In the genomic region with DNA sequence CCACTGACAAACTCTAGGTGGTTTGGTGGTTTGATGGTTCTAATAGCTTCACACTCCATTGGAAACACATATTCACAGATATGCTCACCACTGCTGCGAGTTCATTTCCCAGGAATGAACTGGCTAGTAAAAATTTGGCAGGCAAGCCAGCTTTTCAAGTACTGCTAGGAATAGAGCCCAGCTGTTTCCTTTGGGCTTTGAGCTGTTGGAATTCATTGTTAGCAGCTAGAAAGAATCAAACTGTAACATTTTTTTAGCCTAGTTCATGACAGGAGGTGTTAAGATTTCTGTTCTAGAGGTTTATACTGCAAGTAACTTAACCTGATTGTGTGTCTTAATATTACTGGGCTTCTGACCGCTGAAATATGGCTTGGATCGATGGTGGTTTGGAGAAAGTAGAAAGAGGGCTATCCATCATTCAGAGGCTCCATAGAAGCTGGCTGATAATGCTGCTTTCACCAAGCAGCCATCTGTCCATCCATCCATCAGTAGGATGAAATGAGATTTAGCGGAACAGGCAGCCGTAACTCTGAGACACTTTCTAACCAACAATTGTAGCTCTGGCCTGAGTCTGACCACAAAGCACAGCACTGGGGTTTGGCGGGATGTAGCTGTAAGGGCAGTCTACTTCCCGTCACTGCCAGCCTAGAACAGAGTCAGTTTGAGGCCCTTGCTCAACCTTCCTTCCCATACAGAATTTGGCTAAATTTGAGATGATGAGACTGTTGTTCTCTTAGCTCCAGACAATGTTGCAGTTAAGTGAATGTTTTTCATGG, we compare ENCODE assay signal across 10 mouse cellular contexts. TPM values are rescaled to one million over a fixed set of nuclear protein-coding genes. Genes with fewer than 3 reads are reported as not detected.
DNase-seq lines count a peak whose midpoint lies in the region; ATAC-seq and TF ChIP-seq lines count a peak whose summit lies in the region.
"Had no signal": no experiment of that assay in that cellular context is flagged by ENCODE, and none has a peak within 500 bp of the region (broad histone marks: within the 10 kb centered on the region; RNA-seq: fewer than 3 reads in every experiment).

No protein-coding gene starts in this region.

- no peaks in the 10 kb centered on the region for H3K9me3 ChIP-seq in midbrain, postnatal 0 days (ENCODE audit: low read length)
- H3K9me3 ChIP-seq in midbrain, embryonic 15.5 days, result no peaks in the 10 kb centered on the region

- no peak overlapping the region for H3K9ac ChIP-seq in midbrain, postnatal 0 days (replicated peaks; ENCODE audit: low read length, poor library complexity, severe bottlenecking)
- H3K9ac ChIP-seq in midbrain, embryonic 15.5 days, result no peak overlapping the region

- no peak overlapping the region for H3K4me2 ChIP-seq in midbrain, postnatal 0 days (ENCODE audit: low read depth, low read length, poor library complexity, severe bottlenecking)
- no peak overlapping the region for H3K4me2 ChIP-seq in midbrain, embryonic 15.5 days

- 72% methylated on average over 7 of the region's 7 CpGs for WGBS in midbrain, postnatal 0 days
- WGBS in midbrain, embryonic 15.5 days, result 70% methylated on average over 7 of the region's 7 CpGs

- no peaks in the 10 kb centered on the region for H3K4me1 ChIP-seq in midbrain, postnatal 0 days (ENCODE audit: insufficient read depth, low read length)
- no peaks in the 10 kb centered on the region for H3K4me1 ChIP-seq in midbrain, embryonic 15.5 days

- H3K36me3 ChIP-seq in midbrain, postnatal 0 days (ENCODE audit: insufficient read depth, low read length), result no peaks in the 10 kb centered on the region
- no peaks in the 10 kb centered on the region for H3K36me3 ChIP-seq in midbrain, embryonic 15.5 days (replicated peaks)

- no peaks in the 10 kb centered on the region for H3K27me3 ChIP-seq in midbrain, postnatal 0 days (ENCODE audit: insufficient read depth, low read length)
- H3K27me3 ChIP-seq in midbrain, embryonic 15.5 days (replicated peaks), result no peaks in the 10 kb centered on the region

- H3K4me3 ChIP-seq in midbrain, postnatal 0 days (ENCODE audit: low read depth, low read length), result no peak overlapping the region
- no peak overlapping the region for H3K4me3 ChIP-seq in midbrain, embryonic 15.5 days

- peak; percentile 11 to 13 for DNase-seq in cerebellum, postnatal 10 days
- DNase-seq in cerebellum, postnatal 36 days, result no peak
- peak; percentile 21 for DNase-seq in midbrain, postnatal 0 days (ENCODE audit: low spot score)
- DNase-seq in heart, postnatal 4 days, result peak; percentile 48
- DNase-seq in skeletal muscle tissue, adult 2 months (ENCODE audit: low read depth, low spot score), result peak; percentile 25
- DNase-seq in spleen, postnatal 14 days (ENCODE audit: low spot score in 2 of 2), result no peak
- no peak for DNase-seq in urinary bladder, adult 2 months (ENCODE audit: low spot score)
- DNase-seq: cerebellum, postnatal 25 days; kidney, adult 9 months had no signal

- TF ChIP-seq CTCF in midbrain, postnatal 0 days (IDR thresholded peaks at IDR 0.05), result no peak

- H3K27ac ChIP-seq in midbrain, postnatal 0 days (ENCODE audit: low read depth, low read length), result no peak overlapping the region
- no peak overlapping the region for H3K27ac ChIP-seq in midbrain, embryonic 15.5 days

- ATAC-seq in midbrain, postnatal 0 days (ENCODE audit: low FRiP score), result no peak
- no peak for ATAC-seq in midbrain, embryonic 15.5 days (replicated peaks)

RNA-seq across cellular contexts. Expression of gene R3hcc1l, which starts 21.0 kb away (rescaled TPM):
- 7.7 and 12.9 TPM in 2 replicates for total RNA-seq in midbrain, postnatal 0 days (2014; rRNA removed)
- 9.8 and 9.9 TPM in 2 replicates for polyA plus RNA-seq in midbrain, postnatal 0 days (2015; fragmentation: Nextera tagmentation; extraction: Ambion mirVana)
- polyA plus RNA-seq in midbrain, embryonic 15.5 days (2015; fragmentation: Nextera tagmentation; extraction: Ambion mirVana), result 13.6 and 13.7 TPM in 2 replicates
- total RNA-seq in heart, postnatal 4 days (2021), result 10 to 100 TPM; 17.7 to 18.0 TPM
- 17.8 and 22.1 TPM in 2 replicates for polyA plus RNA-seq in urinary bladder, adult 2 months (2012; rRNA removed)

Comparison
In these comparisons a context has a peak if more than half of its experiments do, and no peak if none do; other contexts are left out.
1. DNase-seq: peak in cerebellum, postnatal 10 days (2 of 2), midbrain, postnatal 0 days (single experiment), heart, postnatal 4 days (single experiment) and skeletal muscle tissue, adult 2 months (single experiment); none in cerebellum, postnatal 36 days (0 of 2), spleen, postnatal 14 days (0 of 2) and urinary bladder, adult 2 months (single experiment).